Mouse (Mus musculus) hindbrain, embryonic 16.5 days (tissue): ENCODE results near the gene Wdfy4. TPM values are rescaled to one million over a fixed set of nuclear protein-coding genes. Genes with fewer than 3 reads are reported as not detected.

Experiments used
- ATAC-seq: fragments of 200-750 bp; cut with Nextera tagmentation; 2 replicates; pipeline ENCODE4 v1.8.0; 2017; ENCODE audit warnings: moderate TSS enrichment, moderate library complexity
- H3K27ac ChIP-seq: fragments of 300-500 bp; sonication (generic); 2 replicates; pipeline ENCODE4 v1.5.1; 2014; ENCODE audit warnings: low read depth, mild to moderate bottlenecking, control low read depth, low read length, moderate library complexity
- H3K27me3 ChIP-seq: fragments of 300-500 bp; sonication (generic); replicated peaks from 2 replicates; pipeline ENCODE4 v1.6.1; 2014; ENCODE audit warnings: low read length; ENCODE audit not compliant: control insufficient read depth, insufficient read depth
- H3K36me3 ChIP-seq: fragments of 300-500 bp; sonication (generic); 2 replicates; pipeline ENCODE4 v1.6.1; 2014; ENCODE audit warnings: mild to moderate bottlenecking, low read length, moderate library complexity, mixed read lengths; ENCODE audit not compliant: control insufficient read depth, insufficient read depth
- H3K4me1 ChIP-seq: fragments of 300-500 bp; sonication (generic); 2 replicates; pipeline ENCODE4 v1.6.1; 2014; ENCODE audit warnings: low read depth, low read length; ENCODE audit not compliant: control insufficient read depth, insufficient read depth
- H3K4me2 ChIP-seq: fragments of 300-500 bp; sonication (generic); 2 replicates; pipeline ENCODE4 v1.6.1; 2014; ENCODE audit warnings: mild to moderate bottlenecking, low read length, control low read depth, moderate library complexity
- H3K4me3 ChIP-seq: fragments of 300-500 bp; sonication (generic); 2 replicates; pipeline ENCODE4 v1.5.1; 2014; ENCODE audit warnings: mild to moderate bottlenecking, low read length, control low read depth, moderate library complexity
- H3K9ac ChIP-seq: fragments of 300-500 bp; sonication (generic); 2 replicates; pipeline ENCODE4 v1.6.1; 2014; ENCODE audit warnings: low read depth, mild to moderate bottlenecking, control low read depth, low read length, moderate library complexity
- H3K9me3 ChIP-seq: fragments of 300-500 bp; sonication (generic); 2 replicates; pipeline ENCODE4 v1.6.1; 2014; ENCODE audit warnings: mild to moderate bottlenecking, low read length, moderate library complexity; ENCODE audit not compliant: control insufficient read depth
- WGBS: fragments of 180-500 bp; shearing (Covaris S2); extraction: QIAGEN DNeasy Blood & Tissue Kit; methylation state at CpG from one replicate; pipeline ENCODE4 v1.1.7; 2014; 5-methylcytosine and 5-hydroxymethylcytosine counted together
- polyA plus RNA-seq: library from polyadenylated mRNA; unstranded; fragments of >200 nt; fragmentation: Nextera tagmentation; extraction: Ambion mirVana; gene quantifications from 2 replicates; pipeline ENCODE4 v1.2.1, GENCODE M21; 2015

Wdfy4 gene
- polyA plus RNA-seq, 1 experiment from 2014 or later = 0.15 TPM

DNA sequence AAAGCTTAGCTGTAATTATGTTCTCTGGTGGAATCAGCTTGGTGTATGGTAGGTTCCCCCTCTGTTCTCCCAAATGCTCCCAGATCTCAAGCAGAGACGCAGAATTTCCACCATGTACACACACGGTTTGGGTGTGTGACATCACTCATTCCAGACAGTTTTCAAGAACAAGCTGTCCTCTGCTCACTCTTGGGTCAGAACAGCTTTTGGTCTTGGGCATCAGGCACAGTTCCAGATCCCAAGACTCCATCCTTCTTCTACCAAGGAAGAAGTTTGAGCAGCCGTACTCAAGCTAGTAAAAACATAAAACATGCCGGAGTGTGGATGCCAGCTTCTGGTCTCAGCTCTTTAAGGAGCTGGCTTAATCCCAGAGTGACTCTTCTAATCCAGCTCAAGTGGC is 274.1 kb downstream of the Wdfy4 start:
- H3K9me3 ChIP-seq = no peaks in the 10 kb centered on the region
- H3K27me3 ChIP-seq = no peaks in the 10 kb centered on the region
- no peak overlapping the region for H3K4me3 ChIP-seq
- H3K4me2 ChIP-seq = no peak overlapping the region
- no peak overlapping the region for H3K9ac ChIP-seq
- peaks cover 4% of the 10 kb centered on the region; the same call in 1 of the 2 replicates for H3K4me1 ChIP-seq
- no peaks in the 10 kb centered on the region for H3K36me3 ChIP-seq
- ATAC-seq = no peak
- WGBS = 92% methylated on average over 4 of the region's 4 CpGs
- no peak overlapping the region for H3K27ac ChIP-seq

Other genes starting within 250 kb of the Wdfy4 start
- gene Lrrc18, start 194.1 kb downstream of the Wdfy4 start, polyA plus RNA-seq = 0.36 and 0.40 TPM in 2 replicates
- gene Arhgap22, start 28.5 kb upstream of the Wdfy4 start, polyA plus RNA-seq = 4.4 and 4.5 TPM in 2 replicates